Mouse (Mus musculus) erythroblast, embryonic 14.5 days (primary cell): ENCODE results near the gene Bcat2. TPM values are rescaled to one million over a fixed set of nuclear protein-coding genes. Genes with fewer than 3 reads are reported as not detected.

Experiments
- H3K27me3 ChIP-seq: 2 replicates; pipeline ENCODE4 v1.6.1; 2012; ENCODE audit warnings: inconsistent platforms; ENCODE audit not compliant: control insufficient read depth
- H3K36me3 ChIP-seq: 2 replicates; pipeline ENCODE4 v1.6.1; 2012; ENCODE audit warnings: mild to moderate bottlenecking, inconsistent platforms; ENCODE audit not compliant: control insufficient read depth
- H3K4me1 ChIP-seq: 2 replicates; pipeline ENCODE4 v1.6.1; 2012; ENCODE audit warnings: inconsistent platforms; ENCODE audit not compliant: control insufficient read depth
- H3K4me3 ChIP-seq: replicated peaks from 2 replicates; pipeline ENCODE3; 2012; ENCODE audit warnings: moderate library complexity, mild to moderate bottlenecking, inconsistent platforms
- H3K9me3 ChIP-seq: 2 replicates; pipeline ENCODE4 v1.6.1; 2012; ENCODE audit warnings: low read length, inconsistent platforms, mixed read lengths; ENCODE audit not compliant: control insufficient read depth
- GATA1 ChIP-seq: IDR thresholded peaks from 2 replicates; pipeline ENCODE4 v1.6.1; 2012; ENCODE audit warnings: low read length, inconsistent platforms, mixed read lengths
- TAL1 ChIP-seq: IDR thresholded peaks from 3 replicates; pipeline ENCODE4 v1.6.1; 2012; ENCODE audit warnings: low read length, inconsistent platforms, mixed read lengths
- polyA plus RNA-seq: library from polyadenylated mRNA; stranded (reverse); fragments of >175 nt; gene quantifications from 2 replicates; pipeline ENCODE4 v1.2.3, GENCODE M21; 2012

Bcat2 gene
- polyA plus RNA-seq, 1 experiment, result 1.1 TPM

DNA sequence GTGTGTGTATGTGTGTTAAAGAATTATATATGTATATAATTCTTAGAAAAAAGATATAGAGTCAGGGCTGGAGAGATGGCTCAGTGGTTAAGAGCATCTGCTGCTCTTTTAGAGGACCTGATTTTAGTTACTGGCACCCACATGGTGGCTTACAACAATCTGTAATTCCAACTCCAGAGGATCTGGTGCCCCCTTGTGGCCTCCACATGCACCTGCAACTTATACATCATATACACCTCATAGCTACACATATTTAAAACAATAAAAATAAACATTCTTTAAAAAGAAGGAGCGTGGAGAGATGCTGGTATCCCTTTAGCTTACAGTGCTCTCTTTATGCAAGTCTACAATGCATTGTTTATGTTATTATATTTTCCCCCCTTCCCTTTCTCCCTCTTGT, 25.4 kb upstream of the Bcat2 start:
- no peaks in the 10 kb centered on the region for H3K4me1 ChIP-seq
- H3K9me3 ChIP-seq, result peaks cover 8% of the 10 kb centered on the region
- peaks cover 17% of the 10 kb centered on the region for H3K27me3 ChIP-seq
- no peak overlapping the region for H3K4me3 ChIP-seq
- no peaks in the 10 kb centered on the region for H3K36me3 ChIP-seq
- TF ChIP-seq TAL1 (no peak), GATA1 (no peak)

DNA sequence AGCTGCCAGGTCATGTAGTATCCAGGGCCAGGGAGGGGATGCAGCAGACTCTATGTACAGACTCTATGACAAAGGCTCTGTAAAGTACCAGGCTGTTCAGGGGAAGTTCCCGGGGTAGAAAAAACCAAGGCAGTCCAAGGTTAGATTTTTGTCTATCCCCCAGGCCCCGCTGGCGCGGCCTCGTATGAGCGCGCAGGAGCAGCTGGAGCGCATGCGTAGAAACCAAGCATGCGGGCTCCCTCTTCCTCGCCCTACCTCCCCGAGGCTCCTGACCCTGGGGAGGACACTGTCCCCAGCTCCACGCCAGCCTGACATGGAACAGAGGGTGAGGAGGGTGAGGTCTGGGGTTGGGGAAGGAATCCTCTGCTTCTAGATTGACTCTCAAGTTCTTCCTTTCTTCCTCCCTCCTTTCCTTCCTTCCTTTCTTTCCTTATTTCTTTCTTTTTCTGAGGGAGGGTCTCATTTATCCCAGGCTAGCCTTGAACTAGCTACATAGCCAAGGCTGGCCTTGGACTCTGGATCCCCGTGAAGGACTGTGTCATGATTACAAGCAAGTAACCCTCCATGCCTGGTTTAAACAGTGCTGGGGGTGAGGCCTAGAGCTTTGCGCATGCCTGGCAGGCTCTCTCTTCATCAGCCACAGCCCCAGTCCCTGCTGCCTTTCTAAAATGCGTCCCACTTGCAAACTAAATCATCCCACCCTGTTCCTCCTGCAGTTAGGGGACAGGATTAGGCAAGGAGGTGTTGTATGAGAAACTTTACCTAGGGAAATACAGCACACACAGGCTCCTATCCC, 20.1 kb upstream of the Bcat2 start:
- Histone ChIP-seq H3K4me1 (peaks cover 5% of the 10 kb centered on the region), H3K4me3 (no peak overlapping the region), H3K36me3 (no peaks in the 10 kb centered on the region)

DNA sequence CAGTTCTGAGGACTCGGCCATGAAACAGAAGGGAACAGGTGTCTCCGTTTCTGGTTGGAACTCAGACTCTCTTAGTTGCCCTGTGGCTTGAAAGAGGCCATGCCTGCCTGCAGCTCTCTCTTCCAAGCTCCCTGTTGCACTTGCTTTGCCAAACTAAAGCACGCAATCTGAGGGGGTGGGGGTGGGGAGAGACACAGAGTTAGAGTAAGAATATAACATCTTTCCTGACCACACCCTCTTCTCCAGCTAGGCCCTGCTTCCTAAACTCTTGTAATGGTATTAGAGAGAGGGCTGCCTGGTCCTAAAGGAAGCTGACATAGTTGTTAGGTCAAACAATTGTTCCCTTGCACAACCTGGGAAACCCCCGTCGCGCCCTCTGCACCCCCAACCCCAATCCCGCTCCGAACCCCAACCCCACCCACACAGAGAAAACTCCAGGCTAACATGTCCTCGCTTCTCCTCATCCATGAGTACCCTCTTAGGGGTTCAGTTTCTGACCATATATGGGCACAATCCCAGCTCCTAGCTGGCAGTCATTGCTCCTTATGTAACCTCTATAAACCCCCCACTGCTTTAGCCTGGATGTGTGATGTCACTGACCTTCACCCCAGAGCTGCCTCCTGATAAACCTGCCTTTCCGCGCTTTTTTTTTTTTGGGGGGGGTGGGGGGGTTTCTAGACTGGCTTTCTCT, 19.0 kb upstream of the Bcat2 start:
- no peaks in the 10 kb centered on the region for H3K36me3 ChIP-seq
- H3K4me3 ChIP-seq, result no peak overlapping the region
- H3K27me3 ChIP-seq, result 0 out of 2 replicates have a peak, but pooled peaks cover 3% of the 10 kb centered on the region
- TF ChIP-seq TAL1 (no peak), GATA1 (no peak)
- H3K4me1 ChIP-seq, result peaks cover 6% of the 10 kb centered on the region
- H3K9me3 ChIP-seq, result no peaks in the 10 kb centered on the region

More for the DNA sequence above, 20.1 kb upstream of the Bcat2 start:
- TF ChIP-seq GATA1, result no peak
- TF ChIP-seq TAL1, result no peak
- no peaks in the 10 kb centered on the region for H3K9me3 ChIP-seq
- 0 out of 2 replicates have a peak, but pooled peaks cover 3% of the 10 kb centered on the region for H3K27me3 ChIP-seq

DNA sequence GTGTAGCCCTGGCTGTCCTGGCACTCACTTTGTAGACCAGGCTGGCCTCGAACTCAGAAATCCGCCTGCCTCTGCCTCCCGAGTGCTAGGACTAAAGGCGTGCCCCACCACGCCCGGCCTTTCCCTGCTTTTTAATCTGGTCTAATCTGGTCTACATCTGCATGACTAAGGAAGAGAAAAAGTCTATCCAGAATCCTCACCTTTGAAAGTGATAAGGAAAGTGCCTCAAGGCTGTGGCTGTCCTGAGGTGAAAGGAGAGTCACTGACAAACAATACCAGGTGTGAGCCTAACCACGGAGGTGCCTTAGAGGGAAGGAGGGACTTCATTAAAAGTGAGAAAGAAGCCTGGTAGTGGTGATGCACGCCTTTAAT, 18.5 kb upstream of the Bcat2 start:
- no peaks in the 10 kb centered on the region for H3K36me3 ChIP-seq
- H3K27me3 ChIP-seq, result no peaks in the 10 kb centered on the region
- H3K9me3 ChIP-seq, result no peaks in the 10 kb centered on the region
- no peak for TF ChIP-seq GATA1
- peaks cover 10% of the 10 kb centered on the region for H3K4me1 ChIP-seq
- no peak overlapping the region for H3K4me3 ChIP-seq

DNA sequence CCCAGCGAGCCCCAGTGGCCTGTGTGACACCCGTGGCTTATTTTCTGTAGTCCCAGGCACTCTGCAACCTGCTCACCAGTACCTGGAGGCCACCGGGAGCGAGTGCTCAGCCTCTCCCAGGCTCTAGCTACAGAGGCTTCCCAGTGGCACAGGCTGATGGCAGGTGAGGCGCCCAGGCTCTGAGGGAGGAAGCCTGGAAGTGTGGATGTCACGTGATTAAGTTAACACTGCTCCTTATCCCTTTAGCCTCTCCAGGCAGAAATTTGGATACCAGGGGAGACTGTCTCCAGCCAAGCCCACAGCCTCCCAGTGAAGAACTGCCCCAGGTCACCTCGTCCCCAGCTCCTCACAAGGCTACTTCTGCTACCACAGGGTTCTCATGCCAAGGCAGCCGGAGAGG, 16.4 kb upstream of the Bcat2 start:
- no peaks in the 10 kb centered on the region for H3K9me3 ChIP-seq
- TF ChIP-seq GATA1 (no peak), TAL1 (no peak)
- H3K4me1 ChIP-seq, result peaks cover 10% of the 10 kb centered on the region
- H3K4me3 ChIP-seq, result no peak overlapping the region
- H3K36me3 ChIP-seq, result no peaks in the 10 kb centered on the region
- H3K27me3 ChIP-seq, result no peaks in the 10 kb centered on the region

DNA sequence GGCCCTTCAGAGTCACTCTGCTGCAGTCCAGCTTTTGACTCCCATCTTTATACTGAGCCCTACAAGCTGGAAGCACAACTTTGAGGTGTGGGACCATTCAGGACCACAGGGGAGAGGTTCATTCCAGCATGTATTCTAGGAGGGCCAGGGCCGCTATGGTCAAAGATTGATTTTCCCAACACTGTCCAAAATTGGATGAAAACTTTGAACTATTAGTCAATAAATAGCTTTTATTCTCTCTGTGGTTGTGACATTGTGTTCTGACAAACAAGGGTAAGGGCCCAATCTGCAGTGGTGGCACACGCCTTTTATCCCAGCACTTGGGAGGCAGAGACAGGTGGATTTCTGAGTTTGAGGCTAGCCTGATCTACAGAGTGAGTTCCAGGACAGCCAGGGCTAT, 16.0 kb upstream of the Bcat2 start:
- TF ChIP-seq TAL1 (no peak), GATA1 (no peak)
- H3K9me3 ChIP-seq, result no peaks in the 10 kb centered on the region
- peaks cover 10% of the 10 kb centered on the region for H3K4me1 ChIP-seq
- no peak overlapping the region for H3K4me3 ChIP-seq
- H3K27me3 ChIP-seq, result no peaks in the 10 kb centered on the region
- no peaks in the 10 kb centered on the region for H3K36me3 ChIP-seq

DNA sequence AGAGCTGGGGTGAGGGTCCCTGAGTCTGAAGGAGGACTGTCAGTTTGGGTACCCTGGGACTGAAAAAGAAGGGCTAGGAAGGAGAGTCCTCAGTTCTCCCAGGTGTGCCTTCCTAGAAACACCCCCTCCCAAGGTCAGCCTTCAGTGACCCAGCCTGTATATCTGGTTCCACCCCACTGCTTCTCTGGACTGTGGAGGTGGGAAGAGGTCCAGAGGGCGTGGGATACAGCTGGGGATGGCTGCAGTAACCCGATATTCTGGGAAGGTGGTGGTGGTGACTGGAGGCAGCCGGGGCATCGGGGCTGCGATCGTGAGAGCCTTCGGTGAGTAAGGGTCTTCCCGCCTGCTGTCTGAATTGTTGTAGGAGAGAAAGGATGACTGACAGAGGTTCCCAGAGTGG, 15.2 kb upstream of the Bcat2 start, which contains the start of gene Hsd17b14:
TSS of gene Hsd17b14 (plus strand) at position 150 of the 400 bp plus-strand sequence.
- Histone ChIP-seq H3K9me3 (no peaks in the 10 kb centered on the region), H3K36me3 (no peaks in the 10 kb centered on the region), H3K27me3 (no peaks in the 10 kb centered on the region), H3K4me3 (no peak within 1 kb of the TSS), H3K4me1 (peaks cover 10% of the 10 kb centered on the region)
- no peak for TF ChIP-seq GATA1
- no peak for TF ChIP-seq TAL1

DNA sequence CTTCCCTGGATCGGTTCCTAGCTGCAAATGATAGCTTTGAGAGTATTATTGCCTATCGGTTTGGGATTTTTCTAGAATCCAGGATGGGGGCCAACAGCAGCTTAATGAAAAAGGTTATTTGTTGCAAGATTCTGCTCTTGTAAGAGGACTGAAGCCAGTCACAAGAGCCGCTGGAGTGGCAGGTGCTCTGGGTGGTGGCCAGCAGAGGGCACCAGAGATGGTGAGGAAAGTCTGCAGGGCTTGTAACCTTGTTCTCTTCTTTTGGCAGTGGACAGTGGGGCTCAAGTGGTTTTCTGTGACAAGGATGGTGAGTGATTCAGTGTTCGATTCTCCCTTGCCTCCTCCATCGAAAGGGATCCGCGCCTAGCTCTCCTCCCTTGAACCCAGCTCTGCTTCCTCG, 14.2 kb upstream of the Bcat2 start:
- Histone ChIP-seq H3K4me3 (no peak overlapping the region), H3K9me3 (no peaks in the 10 kb centered on the region), H3K4me1 (peaks cover 16% of the 10 kb centered on the region), H3K27me3 (no peaks in the 10 kb centered on the region; the same call in 1 of the 2 replicates), H3K36me3 (no peaks in the 10 kb centered on the region)
- TF ChIP-seq TAL1 (no peak), GATA1 (no peak)

DNA sequence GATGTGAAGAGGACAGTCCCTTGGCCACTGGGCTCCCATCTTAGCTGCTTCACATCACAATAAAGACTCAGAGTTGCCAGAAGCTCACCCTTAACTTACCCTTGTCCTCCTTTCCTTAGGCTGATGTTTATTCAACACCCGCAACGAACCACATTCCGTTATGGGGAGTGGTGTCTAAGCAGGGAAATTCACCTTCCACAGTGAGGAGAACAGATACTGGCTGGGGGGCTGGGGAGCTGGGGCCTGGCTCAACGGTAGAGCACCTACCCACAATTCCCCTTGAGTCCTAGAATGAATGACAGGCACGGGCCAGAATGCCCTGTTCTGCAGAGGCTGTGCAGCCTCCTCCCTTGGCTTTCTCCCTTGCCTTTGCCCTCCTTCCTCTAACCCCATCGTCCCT, 11.0 kb upstream of the Bcat2 start:
- TF ChIP-seq GATA1 (no peak), TAL1 (no peak)
- Histone ChIP-seq H3K27me3 (no peaks in the 10 kb centered on the region; the same call in 1 of the 2 replicates), H3K4me3 (no peak overlapping the region), H3K4me1 (peaks cover 35% of the 10 kb centered on the region), H3K9me3 (no peaks in the 10 kb centered on the region), H3K36me3 (no peaks in the 10 kb centered on the region)
